Mouse (Mus musculus): Measurements from ENCODE around the gene A430078G23Rik.

A430078G23Rik gene

GRCm38 (mm10) chr8:3411085-3411484 is 57.9 kb downstream of the A430078G23Rik start:
- no peak for DNase-seq (ENCODE audit: low spot score in 2 of 2)

GRCm38 (mm10) chr8:3411901-3412301 is 58.7 kb downstream of the A430078G23Rik start:
- DNase-seq (ENCODE audit: low spot score in 2 of 2), result no peak

- no peak for DNase-seq (ENCODE audit: low spot score in 2 of 2)
These were observed 59.6 kb downstream of the A430078G23Rik start for GRCm38 (mm10) chr8:3412816-3413215.

GRCm38 (mm10) chr8:3414639-3415190 is 61.5 kb downstream of the A430078G23Rik start:
- no peak for DNase-seq (ENCODE audit: low spot score in 2 of 2)

DNA sequence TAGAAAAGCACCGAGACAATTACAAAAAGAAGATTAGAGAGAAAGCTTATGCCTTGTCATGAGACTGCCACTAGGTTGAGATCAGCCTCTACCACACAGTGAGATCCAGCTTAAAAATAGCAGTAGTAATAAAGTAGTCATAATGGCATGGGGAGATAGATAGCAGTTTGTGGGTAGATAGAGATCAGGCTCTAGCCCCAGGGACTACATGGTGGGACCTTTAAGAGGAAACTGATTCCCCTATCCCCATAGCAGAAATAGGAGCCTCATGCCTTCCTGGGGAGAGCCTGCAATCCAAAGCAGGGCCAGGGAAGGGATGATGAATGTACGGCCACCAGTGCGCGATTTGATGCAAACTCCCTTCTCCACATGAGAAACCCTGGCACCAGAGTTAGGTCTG is 62.0 kb downstream of the A430078G23Rik start:
- DNase-seq (ENCODE audit: low spot score in 2 of 2), result no peak

GRCm38 (mm10) chr8:3415661-3416060 is 62.4 kb downstream of the A430078G23Rik start:
- no peak for DNase-seq (ENCODE audit: low spot score in 2 of 2)

DNA sequence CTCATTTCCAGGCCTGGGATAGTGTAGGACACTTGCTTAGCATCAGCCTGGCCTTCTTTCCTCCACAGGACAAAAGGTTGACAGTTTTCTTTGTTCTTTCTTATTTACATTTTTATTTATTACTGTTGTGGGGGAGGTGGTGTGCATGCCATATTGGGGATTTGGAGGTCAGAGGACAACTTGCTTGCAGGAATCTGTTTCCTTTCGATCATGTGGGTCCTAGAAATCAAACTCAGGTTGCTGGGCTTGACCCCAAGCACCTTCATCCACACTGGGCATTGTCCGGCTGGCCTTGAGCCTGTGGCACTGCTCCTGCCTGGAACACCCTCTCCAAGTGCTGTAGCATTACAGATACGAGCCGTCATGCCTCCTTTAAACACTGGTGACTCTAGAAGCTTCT is 63.6 kb downstream of the A430078G23Rik start:
- no peak for DNase-seq (ENCODE audit: low spot score in 2 of 2)

- DNase-seq (ENCODE audit: low spot score in 2 of 2), result no peak
These were observed 64.2 kb downstream of the A430078G23Rik start for GRCm38 (mm10) chr8:3417455-3417854.

- DNase-seq (ENCODE audit: low spot score in 2 of 2), result no peak
These were observed 64.9 kb downstream of the A430078G23Rik start for GRCm38 (mm10) chr8:3418101-3418500.

DNA sequence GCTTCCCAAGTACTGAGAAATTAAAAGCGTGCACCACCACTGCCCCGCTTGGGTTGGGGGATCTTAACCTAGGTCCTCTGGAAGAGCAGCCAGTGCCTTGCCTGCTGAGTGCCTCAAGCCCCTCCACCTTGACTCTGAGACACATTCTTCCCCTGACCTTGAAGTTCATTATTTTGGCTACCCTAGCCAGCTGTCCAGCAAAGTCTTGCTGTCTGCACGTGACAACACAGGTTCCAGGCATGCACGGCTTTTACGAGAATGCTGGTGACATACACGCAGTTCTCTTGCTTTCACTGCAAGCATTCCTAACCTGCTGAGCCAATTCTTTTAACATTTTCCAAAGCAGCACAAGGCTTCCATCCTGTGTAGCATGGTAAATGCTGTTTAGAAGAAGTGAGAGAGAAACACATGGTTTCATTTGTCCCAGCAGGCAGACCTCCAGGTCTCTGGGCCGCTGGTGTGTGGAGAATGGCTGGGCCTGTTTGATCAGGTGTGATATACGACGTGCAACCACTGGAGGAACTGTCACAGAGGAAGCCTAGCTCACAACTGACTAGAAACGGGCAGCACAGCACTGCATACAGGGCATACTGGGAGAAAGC is 67.0 kb downstream of the A430078G23Rik start:
- no peak for DNase-seq (ENCODE audit: low spot score in 2 of 2)

DNA sequence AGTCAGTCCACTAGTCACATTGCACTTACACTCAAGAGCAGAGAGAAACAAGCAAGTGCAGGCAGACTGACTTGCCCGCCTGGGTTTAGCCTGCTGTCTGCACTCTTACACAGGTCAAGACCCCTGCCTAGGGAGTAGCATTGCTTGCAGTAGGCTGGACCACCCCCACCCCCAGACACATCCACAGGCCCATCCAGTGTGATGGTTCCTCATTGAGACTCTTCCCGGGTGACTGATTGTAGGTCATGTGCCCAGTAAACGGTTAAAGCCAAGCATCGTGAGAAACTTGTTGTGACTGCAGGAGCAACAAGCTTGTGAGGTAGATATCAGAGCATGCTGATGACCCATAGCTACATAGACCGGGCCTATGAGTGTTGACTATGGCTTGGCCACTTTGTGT is 68.3 kb downstream of the A430078G23Rik start:
- no peak for DNase-seq (ENCODE audit: low spot score in 2 of 2)

- no peak for DNase-seq (ENCODE audit: low spot score in 2 of 2)
These were observed 72.0 kb downstream of the A430078G23Rik start for GRCm38 (mm10) chr8:3425217-3425616.

DNA sequence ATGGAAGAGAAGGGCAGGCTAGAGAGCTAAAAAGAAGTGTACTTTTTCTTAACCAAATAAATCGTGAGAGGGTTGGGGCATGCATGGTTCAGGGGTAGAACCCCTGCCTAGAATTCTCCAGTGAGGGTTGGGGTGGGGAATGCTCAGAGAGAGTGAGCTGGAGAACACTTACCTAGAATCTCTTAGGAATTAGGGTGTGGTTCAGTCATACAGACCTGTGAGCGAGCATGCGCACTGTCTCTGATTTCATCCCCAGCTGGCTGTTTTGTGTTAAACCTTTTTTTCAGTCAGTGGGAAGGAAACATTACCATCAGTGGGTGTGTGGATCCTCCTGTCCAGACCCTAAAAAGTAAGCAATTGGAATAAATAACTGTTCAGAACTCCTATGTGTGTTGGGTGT is 73.0 kb downstream of the A430078G23Rik start:
- DNase-seq (ENCODE audit: low spot score in 2 of 2), result no peak

GRCm38 (mm10) chr8:3428426-3428825 is 75.2 kb downstream of the A430078G23Rik start:
- DNase-seq (ENCODE audit: low spot score in 2 of 2), result no peak

DNA sequence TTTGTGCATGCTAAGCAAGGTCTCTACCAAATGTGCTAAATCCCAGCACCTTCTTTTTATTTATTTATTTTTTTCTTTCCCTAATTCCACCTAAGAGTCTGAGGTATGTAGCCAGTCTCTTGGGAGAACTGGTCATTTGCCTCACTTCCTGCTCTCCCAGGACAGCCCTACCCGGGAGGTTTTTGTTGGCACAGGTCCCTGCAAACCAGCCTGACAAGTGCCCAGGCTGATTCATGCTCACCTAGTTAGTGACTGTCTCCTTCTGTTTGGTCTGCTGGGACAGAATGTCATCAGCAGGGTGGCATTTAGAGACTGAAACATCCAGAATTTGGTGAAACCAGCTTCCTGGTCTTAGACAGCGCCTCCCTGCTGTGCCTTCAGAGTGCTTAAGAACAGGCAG is 76.8 kb downstream of the A430078G23Rik start:
- no peak for DNase-seq (ENCODE audit: low spot score in 2 of 2)

DNA sequence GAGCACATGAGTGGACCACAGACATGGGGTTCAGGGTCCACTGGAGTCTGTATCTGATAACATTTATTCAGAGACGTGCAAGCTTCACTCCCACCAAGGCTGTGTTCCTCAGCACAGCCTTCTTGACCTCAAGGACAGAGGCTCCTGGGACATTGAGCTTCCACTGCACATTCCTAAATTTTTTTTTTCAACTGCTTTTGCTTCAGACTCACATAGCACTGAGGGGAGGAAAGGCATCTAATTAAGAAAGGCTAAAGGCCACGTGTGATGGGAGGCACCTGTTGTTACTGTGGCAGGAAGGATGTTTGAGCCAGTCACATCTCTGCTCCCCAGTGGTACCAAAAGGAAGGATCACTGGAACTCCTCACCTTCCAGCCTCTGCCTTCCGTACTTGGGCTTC is 77.9 kb downstream of the A430078G23Rik start:
- no peak for DNase-seq (ENCODE audit: low spot score in 2 of 2)

- no peak for DNase-seq (ENCODE audit: low spot score in 2 of 2)
These were observed 83.3 kb downstream of the A430078G23Rik start for GRCm38 (mm10) chr8:3436492-3436891.

GRCm38 (mm10) chr8:3439510-3439909 is 86.3 kb downstream of the A430078G23Rik start:
- no peak for DNase-seq (ENCODE audit: low spot score in 2 of 2)

All from thymus, postnatal 10 days (tissue).